Mouse (Mus musculus): ENCODE measurements at regions not wholly inside any gene's neighbourhood (a gene's known extent, or its start where the extent isn't known, plus 50 kb on each side); places are given as distances from the start of the nearest gene placed in this dataset.

GRCm38 (mm10) chr12:112378482-112379243 is 110.6 kb upstream of the A530016L24Rik start:
- DNase-seq (ENCODE audit: low spot score in 2 of 2) = no peak

DNA sequence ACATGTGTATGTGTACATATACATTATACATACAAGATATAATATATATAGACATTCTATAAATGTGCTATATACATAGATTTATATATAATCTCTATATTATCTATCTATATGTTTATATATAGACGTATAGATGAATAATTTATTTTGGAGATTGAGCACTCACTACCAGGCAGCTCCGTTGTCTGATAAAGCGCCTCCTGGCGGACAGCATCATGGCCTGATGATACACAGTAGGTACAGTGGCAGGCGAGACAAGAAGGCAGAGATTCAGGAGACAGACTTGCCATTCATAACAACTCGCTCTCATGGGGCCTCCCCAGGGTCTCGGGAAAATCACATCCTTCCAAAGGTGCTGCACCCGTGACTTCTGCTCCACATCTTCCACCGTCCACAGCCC is 101.4 kb upstream of the A530016L24Rik start:
- DNase-seq (ENCODE audit: low spot score in 2 of 2) = no peak

- no peak for DNase-seq (ENCODE audit: low spot score in 2 of 2)
Measured at GRCm38 (mm10) chr12:112395909-112396308, 93.3 kb upstream of the A530016L24Rik start.

DNA sequence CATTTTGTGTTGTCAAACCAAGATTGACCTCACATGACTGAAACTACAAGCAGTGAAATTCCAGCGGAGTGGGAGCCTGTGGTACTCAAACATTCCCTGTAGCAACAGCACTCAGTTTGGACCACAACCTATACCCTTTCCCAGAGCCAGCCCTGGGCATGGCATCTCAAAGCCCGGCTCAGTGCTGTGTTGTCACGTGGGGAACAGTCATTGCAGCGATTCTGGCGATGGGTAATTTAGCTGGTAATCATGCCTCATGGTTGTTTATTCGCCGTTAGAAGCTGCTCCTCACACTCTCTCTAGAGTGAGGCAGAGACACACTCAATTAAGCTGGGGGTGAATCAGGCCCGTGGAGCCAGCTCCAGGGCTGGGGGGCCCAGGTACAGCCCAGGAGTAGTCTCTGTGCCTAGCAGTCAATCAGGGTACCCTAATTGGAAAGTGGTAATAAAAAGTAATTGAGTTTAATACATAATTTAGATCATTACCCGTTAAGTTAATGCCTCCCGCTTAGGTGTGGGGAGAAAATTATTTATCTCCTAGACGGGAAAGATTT is 85.5 kb upstream of the A530016L24Rik start:
- no peak for DNase-seq (ENCODE audit: low spot score in 2 of 2)

DNA sequence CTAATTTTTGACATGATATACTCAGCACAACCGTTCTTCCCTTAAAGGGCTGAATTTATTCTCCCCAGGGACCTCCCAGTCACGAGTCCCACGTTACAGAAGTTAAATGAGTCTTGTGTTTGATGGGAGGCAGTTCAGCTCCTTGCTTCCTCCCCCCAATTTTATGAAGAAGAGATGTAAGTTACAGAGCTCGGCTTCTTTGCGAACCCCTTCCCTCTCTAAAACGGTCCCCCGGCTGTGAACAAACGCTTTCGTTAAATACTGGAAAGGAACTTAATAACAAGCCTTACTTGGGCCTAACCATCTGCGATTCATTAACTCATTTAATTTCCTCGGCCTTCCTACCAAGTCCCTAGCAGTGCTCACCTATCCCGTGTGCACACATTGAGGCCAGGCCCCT is 84.9 kb upstream of the A530016L24Rik start:
- DNase-seq (ENCODE audit: low spot score in 2 of 2) = no peak

- no peak for DNase-seq (ENCODE audit: low spot score in 2 of 2)
Measured at GRCm38 (mm10) chr12:112405781-112406213, 83.5 kb upstream of the A530016L24Rik start.

GRCm38 (mm10) chr12:112411612-112412350 is 77.5 kb upstream of the A530016L24Rik start:
- DNase-seq (ENCODE audit: low spot score in 2 of 2) = no peak

- DNase-seq (ENCODE audit: low spot score in 2 of 2) = no peak
Measured at GRCm38 (mm10) chr12:112412351-112412697, 76.9 kb upstream of the A530016L24Rik start.

DNA sequence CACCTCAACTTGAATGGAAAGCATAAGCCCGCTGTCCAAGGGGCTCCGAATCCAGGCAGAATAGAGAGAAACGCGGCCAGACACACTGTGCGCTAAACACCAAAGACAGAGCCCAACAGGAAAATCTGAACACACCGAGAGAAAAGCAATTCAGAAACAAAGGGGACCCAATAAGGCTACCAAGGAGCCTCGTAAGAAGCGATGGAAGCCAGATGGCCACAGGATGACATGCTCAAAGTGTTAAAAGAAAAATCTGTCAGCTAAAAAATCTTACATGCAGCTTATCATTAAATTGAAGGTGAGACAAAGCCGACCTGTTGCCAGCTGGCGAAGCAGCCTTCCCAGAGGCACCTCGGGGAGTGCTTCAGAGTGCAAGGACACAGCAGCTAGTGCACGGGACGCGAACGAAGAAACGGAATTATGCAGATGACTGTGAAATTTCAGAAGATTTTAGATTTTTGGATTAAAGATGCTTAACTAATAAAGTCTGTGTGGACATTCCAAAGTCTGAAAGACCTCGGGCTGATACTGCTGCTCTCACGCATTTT is 73.2 kb upstream of the A530016L24Rik start:
- no peak for DNase-seq (ENCODE audit: low spot score in 2 of 2)

DNA sequence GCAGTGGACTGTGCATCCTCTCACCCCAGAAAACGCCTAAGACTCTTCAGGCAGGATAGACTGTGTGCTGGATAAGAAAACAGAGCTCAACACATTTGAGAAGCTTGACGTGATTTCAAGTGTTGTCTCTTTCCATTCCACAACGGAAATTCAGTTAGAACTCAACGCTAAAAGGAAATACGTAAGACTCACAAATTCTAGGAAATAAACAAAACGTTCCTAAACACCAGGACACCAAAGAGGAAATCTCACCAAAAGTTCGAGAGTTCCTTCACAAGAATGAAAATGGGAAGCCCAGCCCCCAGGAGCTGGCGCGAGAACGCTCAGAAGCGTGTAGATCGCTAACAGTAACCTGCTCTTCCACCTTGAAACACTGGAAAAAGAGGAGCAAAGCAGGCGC is 72.7 kb upstream of the A530016L24Rik start:
- DNase-seq (ENCODE audit: low spot score in 2 of 2) = no peak

- no peak for DNase-seq (ENCODE audit: low spot score in 2 of 2)
Measured at GRCm38 (mm10) chr12:112418636-112419035, 70.6 kb upstream of the A530016L24Rik start.

DNA sequence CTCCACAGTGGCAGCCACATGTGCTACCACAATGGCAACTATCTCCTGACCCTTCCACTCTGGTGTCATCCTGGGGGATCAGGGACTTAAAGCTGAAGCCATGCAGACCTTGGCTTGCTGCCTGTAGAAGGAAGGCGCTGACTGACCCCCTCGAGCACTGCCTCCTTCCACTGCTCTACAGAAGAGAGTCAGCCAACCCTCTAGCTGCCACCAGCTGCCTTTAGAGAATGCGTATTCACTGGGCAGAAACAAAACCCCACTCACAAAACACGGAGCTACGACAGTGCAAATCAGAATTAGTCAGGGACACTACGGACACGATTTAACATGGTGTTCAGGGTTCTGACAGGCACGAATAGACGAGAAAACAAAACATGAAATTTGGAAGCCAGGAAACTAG is 67.1 kb upstream of the A530016L24Rik start:
- DNase-seq (ENCODE audit: low spot score in 2 of 2) = no peak

GRCm38 (mm10) chr12:112424150-112424549 is 65.1 kb upstream of the A530016L24Rik start:
- no peak for DNase-seq (ENCODE audit: low spot score in 2 of 2)

- DNase-seq (ENCODE audit: low spot score in 2 of 2) = no peak
Measured at GRCm38 (mm10) chr12:112426681-112427080, 62.6 kb upstream of the A530016L24Rik start.

- DNase-seq (ENCODE audit: low spot score in 2 of 2) = peak in 1 of 2 experiments; percentile 20
Measured at GRCm38 (mm10) chr12:112430104-112430846, 59.0 kb upstream of the A530016L24Rik start.

DNA sequence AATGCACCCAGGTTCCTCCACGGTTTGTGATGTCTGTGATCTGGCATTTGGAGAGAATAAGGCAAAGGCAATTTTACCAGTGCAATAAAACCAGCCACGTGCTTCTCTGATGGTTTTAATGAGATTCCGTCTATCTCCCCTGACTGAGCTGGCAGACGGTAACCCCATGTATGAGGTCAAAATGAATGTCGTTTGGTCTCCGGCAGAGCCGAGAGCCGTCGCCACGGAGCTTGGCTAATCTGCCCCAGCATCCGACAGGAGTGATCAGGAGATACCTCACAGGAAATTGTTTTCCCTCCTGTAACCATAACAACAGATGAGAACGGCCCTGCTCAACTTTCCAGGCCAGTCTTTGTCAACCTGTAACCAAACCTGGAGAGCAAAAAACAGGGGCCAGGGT is 55.9 kb upstream of the A530016L24Rik start:
- no peak for DNase-seq (ENCODE audit: low spot score in 2 of 2)

DNA sequence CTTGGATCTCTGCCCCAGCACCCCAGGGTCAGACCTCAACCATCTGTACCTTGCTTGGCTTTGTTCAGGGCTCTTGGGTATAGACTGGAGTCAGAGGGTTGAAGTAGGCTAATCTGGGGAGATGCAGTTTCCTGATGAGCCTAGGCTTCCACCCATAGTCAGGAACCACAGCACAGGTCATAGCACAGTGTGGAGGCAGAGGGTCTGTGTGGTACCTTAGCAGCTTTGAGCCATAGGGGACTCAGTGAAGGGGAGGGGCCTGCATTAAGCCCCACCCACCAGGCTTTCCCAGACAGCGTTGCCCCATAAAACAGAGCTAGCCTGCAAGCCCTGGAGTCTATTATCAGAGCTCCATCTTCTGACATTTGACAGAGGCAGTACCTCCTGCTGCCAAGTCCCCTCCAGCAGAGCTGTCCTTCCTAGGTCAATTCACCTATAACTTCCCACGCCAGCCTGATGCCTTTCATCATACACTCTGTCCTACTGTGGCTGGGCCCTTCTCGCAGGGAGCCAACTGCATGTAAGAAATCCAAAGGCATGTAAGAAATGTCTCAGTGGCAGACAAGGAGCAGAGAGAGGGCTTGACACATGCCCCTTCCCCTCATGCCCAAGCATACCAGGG is 54.5 kb upstream of the A530016L24Rik start:
- DNase-seq (ENCODE audit: low spot score in 2 of 2) = no peak

- no peak for DNase-seq (ENCODE audit: low spot score in 2 of 2)
Measured at GRCm38 (mm10) chr12:112435295-112436110, 53.7 kb upstream of the A530016L24Rik start.

DNA sequence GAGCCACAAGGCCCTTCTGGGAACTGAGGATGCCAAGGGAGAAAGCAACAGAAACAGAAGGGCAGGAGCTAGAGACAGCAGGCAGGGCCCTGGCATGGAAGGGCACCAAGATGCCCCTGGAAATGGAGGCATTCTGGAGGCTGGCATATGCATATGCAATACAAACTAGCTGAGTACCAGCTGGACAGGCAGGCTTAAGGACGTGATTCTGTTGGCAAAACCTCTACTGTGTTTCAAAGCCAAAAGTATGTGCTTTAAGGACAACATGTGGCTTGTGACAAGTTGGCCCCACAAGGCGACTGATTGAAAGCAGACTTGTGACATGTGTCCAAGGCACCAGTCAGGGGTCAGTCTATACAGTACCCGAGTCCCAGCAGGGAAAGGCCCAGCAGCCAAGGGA is 52.2 kb upstream of the A530016L24Rik start:
- no peak for DNase-seq (ENCODE audit: low spot score in 2 of 2)

DNA sequence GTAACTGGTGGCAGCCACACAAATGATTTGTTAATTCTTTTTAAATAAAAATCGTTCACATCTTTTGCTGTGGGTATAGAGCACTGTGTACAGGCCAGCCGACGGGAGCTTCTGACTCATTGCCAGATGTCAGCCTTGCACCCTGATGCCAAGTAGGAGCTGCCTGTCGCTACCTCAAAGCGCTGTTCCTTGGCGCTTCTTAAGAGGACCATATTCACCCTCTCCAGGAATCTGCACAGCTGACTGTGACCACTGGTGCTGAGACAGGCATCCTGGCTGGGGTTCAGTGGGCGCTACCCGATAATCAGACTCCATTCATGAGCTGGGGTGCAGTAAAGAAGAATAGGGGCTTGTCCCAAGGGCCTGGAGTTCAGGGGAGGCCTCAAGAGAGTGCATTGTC is 51.0 kb upstream of the A530016L24Rik start:
- no peak for DNase-seq (ENCODE audit: low spot score in 2 of 2)

Data from urinary bladder, postnatal 36 days (tissue).